Mouse (Mus musculus) c-Kit-positive CD71-positive TER-119-positive erythroid progenitor cells, embryonic 14.5 days (primary cell): ENCODE data around the gene Nccrp1.
"Not testable (repeated sequence)": the region's sequence is repeated elsewhere in the genome, so short reads cannot be mapped to it uniquely, and the experiment has no call there.

Experiments
- DNase-seq: peaks from one replicate; pipeline ENCODE4 v3.0.0-alpha.2; 2013; ENCODE audit warnings: low spot score

The Nccrp1 gene

DNA sequence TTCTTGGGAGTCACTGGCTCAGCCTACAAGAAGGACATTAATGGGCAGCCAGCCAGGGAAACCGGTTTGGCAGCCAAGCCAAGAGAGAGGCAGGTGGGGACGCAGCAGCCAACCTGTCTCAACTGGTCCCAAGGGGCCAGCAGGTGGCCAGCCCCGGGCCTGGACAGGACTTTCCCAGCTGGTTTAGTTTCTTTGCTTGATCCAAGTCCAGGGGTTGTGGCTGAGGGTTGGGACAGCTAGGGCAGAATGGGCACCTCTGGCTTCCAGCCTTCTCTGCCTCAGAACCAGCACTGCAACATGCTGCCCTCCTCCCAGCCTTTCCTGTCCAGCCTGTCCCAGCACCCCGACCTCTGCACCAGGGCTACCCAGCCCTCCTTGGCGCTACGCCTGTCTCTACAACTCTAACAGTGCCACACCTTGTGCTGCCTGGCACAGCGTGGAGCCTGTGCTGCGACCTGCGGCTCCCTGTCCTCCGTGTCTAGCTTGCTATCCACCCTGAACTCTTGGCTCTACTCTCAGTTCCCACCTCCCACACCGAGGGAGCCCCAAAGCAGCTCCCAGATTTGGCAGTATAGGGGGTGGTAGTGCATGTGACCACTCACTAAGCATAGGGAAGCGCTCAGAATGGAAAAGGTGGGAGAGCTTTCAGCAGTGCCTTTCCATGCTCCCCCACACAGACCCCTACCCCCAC, 23.4 kb upstream of the Nccrp1 start:
- DNase-seq, result no peak

- no peak for DNase-seq
These were observed 21.2 kb upstream of the Nccrp1 start for GRCm38 (mm10) chr7:28568253-28568652.

- DNase-seq, result no peak
These were observed 20.5 kb upstream of the Nccrp1 start for GRCm38 (mm10) chr7:28567539-28567938.

DNA sequence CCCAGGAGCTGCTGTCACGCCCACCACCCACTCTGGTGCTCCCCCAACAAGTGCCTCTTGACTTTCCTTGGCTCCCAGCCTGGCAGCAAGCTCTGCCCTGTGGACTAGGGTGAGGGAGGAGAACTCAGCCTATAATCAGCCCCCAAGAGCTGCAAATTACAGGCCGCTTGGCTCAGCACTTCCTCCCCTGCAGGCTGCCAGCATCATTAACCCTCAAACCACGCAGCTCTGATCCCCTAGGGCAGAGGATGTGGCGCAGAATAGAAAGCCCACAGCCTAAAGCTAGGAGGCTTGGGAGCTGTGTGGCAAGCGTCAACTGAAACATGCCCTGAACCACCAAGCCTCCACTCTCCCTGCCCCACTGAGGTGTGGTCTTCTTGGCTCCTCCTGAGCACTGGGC, 18.4 kb upstream of the Nccrp1 start:
- no peak for DNase-seq

DNA sequence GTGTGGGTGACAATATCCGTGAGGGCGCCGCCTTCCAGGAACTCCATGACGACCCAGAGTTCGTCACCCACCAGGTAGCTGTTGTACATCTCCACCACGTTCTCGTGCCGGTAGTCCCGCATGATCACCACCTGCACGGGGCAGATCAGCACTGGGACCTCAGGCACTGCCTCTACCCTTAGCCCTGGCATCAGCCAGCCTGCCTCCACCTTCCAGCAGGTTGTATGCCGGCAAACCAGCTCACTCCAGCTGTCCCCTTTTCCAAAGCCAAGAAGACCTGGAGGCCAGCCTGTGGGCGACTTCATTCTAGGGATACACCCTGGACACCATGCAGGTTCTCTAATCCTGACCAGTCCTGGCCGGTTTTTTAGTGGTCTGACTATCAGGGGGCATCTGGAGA, 15.9 kb upstream of the Nccrp1 start:
- DNase-seq, result no peak

GRCm38 (mm10) chr7:28562371-28562770, 15.3 kb upstream of the Nccrp1 start:
- no peak for DNase-seq

- DNase-seq, result no peak
These were observed 14.9 kb upstream of the Nccrp1 start for GRCm38 (mm10) chr7:28561967-28562366.

GRCm38 (mm10) chr7:28560856-28561255, 13.8 kb upstream of the Nccrp1 start:
- DNase-seq, result no peak

- DNase-seq, result no peak
These were observed 11.4 kb upstream of the Nccrp1 start for GRCm38 (mm10) chr7:28558486-28558885.

- DNase-seq, result no peak
These were observed 10.7 kb upstream of the Nccrp1 start for GRCm38 (mm10) chr7:28557708-28558107.

- no peak for DNase-seq
These were observed 10.0 kb upstream of the Nccrp1 start for GRCm38 (mm10) chr7:28557069-28557468.

DNA sequence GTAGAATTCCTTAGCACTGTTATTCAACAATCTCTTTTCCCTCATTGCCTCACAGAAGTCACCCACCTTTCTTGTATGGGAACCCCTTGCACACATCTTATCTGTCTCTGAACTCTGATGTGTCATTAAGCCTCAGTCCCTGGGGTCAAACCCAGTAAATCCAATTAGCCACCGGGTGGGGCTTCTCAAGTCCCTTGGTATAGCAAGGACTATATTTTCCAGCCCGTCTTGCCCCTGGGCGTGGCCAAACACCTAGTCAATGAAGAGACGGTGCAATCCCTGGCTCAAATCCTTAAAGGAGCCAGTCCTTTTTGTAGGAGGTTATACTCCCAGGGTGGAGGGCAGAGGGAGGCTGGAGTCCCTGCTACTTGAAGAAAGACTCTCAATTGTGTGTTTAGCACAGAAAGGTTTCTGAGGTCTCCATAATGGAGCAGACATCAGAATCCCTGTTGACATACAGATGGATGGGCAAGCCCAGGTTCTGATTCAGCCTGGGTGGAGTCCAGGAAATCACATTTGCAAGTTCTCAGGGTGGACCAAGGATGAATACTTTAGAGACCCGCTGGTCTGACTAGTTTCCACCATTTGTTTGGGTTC, 9.0 kb upstream of the Nccrp1 start:
- DNase-seq, result no peak

GRCm38 (mm10) chr7:28553076-28553475, 6.0 kb upstream of the Nccrp1 start:
- no peak for DNase-seq

- no peak for DNase-seq
These were observed 574 bp upstream of the Nccrp1 start for GRCm38 (mm10) chr7:28547628-28548027.

DNA sequence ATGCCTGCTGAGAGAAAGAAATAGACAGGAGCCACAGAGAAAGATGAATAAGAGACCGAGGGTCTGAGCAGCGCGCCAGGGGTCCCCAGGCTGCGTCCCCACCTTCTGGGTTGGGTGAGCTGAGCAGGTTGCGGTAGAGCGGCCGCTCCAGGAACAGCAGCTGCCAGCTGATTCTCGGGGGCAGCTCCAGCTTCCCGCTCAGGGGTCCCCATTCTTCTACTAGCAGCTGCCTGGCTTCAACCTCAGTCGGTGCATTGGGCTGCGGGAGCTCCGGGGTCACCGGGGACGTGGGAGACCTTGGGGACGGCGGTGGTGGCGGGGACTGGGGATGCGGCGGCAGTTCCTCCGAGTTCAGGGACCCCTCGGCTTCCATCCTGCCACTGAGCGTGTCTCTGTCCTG, 405 bp downstream of the Nccrp1 start:
- no peak for DNase-seq

DNA sequence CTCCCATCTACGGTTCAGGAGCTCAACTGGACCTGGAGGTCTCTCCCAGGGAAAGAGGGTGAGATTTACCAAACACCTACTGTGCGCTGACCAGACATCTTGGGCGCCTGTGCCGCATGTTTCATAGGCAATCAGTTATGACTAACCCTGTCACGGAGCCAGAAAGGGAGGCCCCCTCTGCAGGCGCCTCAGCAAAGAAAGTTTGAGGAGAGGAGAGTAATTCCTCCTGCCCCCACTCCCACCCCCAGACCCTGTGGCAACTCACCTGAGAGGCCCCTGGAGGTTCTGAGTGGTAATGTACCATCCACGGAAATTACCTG, 1.2 kb downstream of the Nccrp1 start:
- no peak for DNase-seq

- no peak for DNase-seq
These were observed 1.8 kb downstream of the Nccrp1 start for GRCm38 (mm10) chr7:28545048-28545890.

DNA sequence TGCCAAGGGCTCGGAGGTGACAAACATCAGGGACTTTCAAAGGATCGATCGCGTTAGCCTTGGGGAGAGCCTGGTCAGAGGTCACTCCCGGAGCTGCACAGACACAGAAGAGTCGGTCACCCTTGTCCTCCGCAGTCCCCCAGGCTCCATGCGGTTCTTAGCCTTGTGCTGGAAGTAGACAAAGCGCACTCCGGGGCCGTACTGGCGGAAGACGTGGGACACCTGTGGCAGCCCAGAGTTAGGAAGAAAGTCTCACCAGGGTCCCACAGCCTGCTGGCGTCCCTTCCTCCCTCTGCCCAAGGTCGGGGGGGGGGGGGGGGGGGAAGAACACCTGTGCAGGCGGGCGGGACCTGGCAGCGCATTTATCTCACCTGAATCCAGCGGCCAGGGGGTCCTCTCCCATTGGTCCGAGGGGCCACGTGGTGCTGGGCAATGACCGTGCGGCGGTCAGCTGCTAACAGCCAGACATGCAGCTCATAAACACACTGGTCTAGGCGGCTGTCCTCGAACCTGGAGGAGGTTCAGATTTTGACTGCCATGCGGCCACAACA, 2.9 kb downstream of the Nccrp1 start:
- no peak for DNase-seq

GRCm38 (mm10) chr7:28540526-28540925, 6.5 kb downstream of the Nccrp1 start, which contains the start of gene Sycn:
TSS of gene Sycn (plus strand) at chr7:28540885.
- DNase-seq, result no peak

- DNase-seq, result not testable (repeated sequence)
These were observed 8.2 kb downstream of the Nccrp1 start for GRCm38 (mm10) chr7:28538886-28539285.

- DNase-seq, result no peak
These were observed 15.0 kb downstream of the Nccrp1 start for GRCm38 (mm10) chr7:28532005-28532404.

DNA sequence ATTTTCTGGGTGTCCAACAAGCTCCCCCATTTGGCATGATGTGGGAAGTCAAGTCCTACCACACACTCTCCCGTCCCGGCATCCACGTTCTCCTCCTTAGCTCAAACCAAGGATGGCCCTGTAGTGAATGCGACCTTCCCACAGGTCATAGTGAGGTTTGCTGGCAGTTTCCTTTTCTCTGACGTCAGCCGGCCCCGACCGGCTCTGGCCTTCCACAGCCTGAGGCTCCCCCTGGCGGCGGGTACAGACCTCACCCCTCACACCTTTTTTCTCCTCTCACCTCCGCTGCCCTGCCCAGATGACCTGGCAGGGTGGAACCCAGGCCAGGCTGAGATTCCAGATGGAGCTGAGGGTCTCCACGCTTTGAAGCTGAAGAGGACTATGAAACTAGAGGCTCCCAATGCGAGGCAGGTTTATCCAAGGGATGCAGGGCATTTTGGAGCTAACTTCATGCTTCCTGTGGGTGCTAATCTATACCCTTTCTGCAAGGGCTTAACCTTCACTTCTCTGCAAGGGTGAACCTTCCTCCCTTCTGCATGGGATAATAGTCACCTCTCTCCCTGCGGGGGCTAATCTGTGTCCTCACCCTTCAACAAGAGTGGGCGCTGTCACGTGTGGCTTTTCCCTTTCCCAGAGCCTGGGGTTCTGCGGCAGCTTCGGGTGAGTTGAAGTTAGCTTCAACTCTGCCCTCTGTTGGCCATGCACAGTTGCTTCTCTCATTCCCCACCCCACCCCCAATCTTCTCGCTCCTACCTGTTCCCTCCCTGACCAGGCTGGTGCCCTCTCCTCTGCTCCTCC, 18.9 kb downstream of the Nccrp1 start:
- peak; percentile 67 for DNase-seq
